Mouse (Mus musculus): ENCODE results near the gene Gm10160.
"Not testable (repeated sequence)": the region's sequence is repeated elsewhere in the genome, so short reads cannot be mapped to it uniquely, and the experiment has no call there.

Gene Gm10160

GRCm38 (mm10) chr7:81858236-81858635, 2.6 kb upstream of the Gm10160 start:
- no peak for DNase-seq (ENCODE audit: low spot score)

- DNase-seq (ENCODE audit: low spot score) = no peak
Observed at GRCm38 (mm10) chr7:81856221-81856620, 627 bp upstream of the Gm10160 start.

- no peak for DNase-seq (ENCODE audit: low spot score)
Observed at GRCm38 (mm10) chr7:81854568-81855307, 856 bp downstream of the Gm10160 start.

- DNase-seq (ENCODE audit: low spot score) = no peak
Observed at GRCm38 (mm10) chr7:81851706-81852105, 3.9 kb downstream of the Gm10160 start.

GRCm38 (mm10) chr7:81850171-81850570, 5.4 kb downstream of the Gm10160 start:
- DNase-seq (ENCODE audit: low spot score) = no peak

- DNase-seq (ENCODE audit: low spot score) = no peak
Observed at GRCm38 (mm10) chr7:81849633-81850032, 6.0 kb downstream of the Gm10160 start.

GRCm38 (mm10) chr7:81849214-81849613, 6.4 kb downstream of the Gm10160 start:
- no peak for DNase-seq (ENCODE audit: low spot score)

- DNase-seq (ENCODE audit: low spot score) = no peak
Observed at GRCm38 (mm10) chr7:81847777-81848176, 7.8 kb downstream of the Gm10160 start.

- DNase-seq (ENCODE audit: low spot score) = no peak
Observed at GRCm38 (mm10) chr7:81847010-81847409, 8.6 kb downstream of the Gm10160 start.

GRCm38 (mm10) chr7:81846008-81846407, 9.6 kb downstream of the Gm10160 start:
- DNase-seq (ENCODE audit: low spot score) = no peak

- DNase-seq (ENCODE audit: low spot score) = no peak
Observed at GRCm38 (mm10) chr7:81845313-81845712, 10.3 kb downstream of the Gm10160 start.

GRCm38 (mm10) chr7:81844801-81845200, 10.8 kb downstream of the Gm10160 start:
- no peak for DNase-seq (ENCODE audit: low spot score)

- no peak for DNase-seq (ENCODE audit: low spot score)
Observed at GRCm38 (mm10) chr7:81843903-81844302, 11.7 kb downstream of the Gm10160 start.

GRCm38 (mm10) chr7:81842998-81843397, 12.6 kb downstream of the Gm10160 start:
- no peak for DNase-seq (ENCODE audit: low spot score)

- DNase-seq (ENCODE audit: low spot score) = no peak
Observed at GRCm38 (mm10) chr7:81842141-81842540, 13.5 kb downstream of the Gm10160 start.

GRCm38 (mm10) chr7:81841439-81841838, 14.2 kb downstream of the Gm10160 start:
- DNase-seq (ENCODE audit: low spot score) = no peak

GRCm38 (mm10) chr7:81840661-81841181, 14.9 kb downstream of the Gm10160 start:
- peak; percentile 70 for DNase-seq (ENCODE audit: low spot score)

- DNase-seq (ENCODE audit: low spot score) = no peak
Observed at GRCm38 (mm10) chr7:81839746-81840145, 15.8 kb downstream of the Gm10160 start.

GRCm38 (mm10) chr7:81837771-81838170, 17.8 kb downstream of the Gm10160 start:
- not testable (repeated sequence) for DNase-seq (ENCODE audit: low spot score)

- DNase-seq (ENCODE audit: low spot score) = no peak
Observed at GRCm38 (mm10) chr7:81835430-81835829, 20.2 kb downstream of the Gm10160 start.

GRCm38 (mm10) chr7:81834847-81835246, 20.7 kb downstream of the Gm10160 start:
- no peak for DNase-seq (ENCODE audit: low spot score)

- peak; percentile 70 for DNase-seq (ENCODE audit: low spot score)
Observed at GRCm38 (mm10) chr7:81829379-81829894, 26.2 kb downstream of the Gm10160 start, which contains the start of gene Btbd1. Btbd1 (minus strand) TSS chr7:81829431.

- no peak for DNase-seq (ENCODE audit: low spot score)
Observed at GRCm38 (mm10) chr7:81828681-81829378, 26.8 kb downstream of the Gm10160 start.

Measured in left cerebral cortex, adult 11 months (tissue).